8 mouse cellular contexts compared by ENCODE assay signal in genomic region chr12:12176331-12177263, GRCm38 (mm10).
DNase-seq lines count a peak whose midpoint lies in the region; ATAC-seq and TF ChIP-seq lines count a peak whose summit lies in the region.

No protein-coding gene starts in this region.

- no peaks in the 10 kb centered on the region for H3K9me3 ChIP-seq in embryonic facial prominence, embryonic 14.5 days (ENCODE audit: control insufficient read depth, low read length)
- H3K9me3 ChIP-seq in heart, embryonic 12.5 days (replicated peaks), result no peaks in the 10 kb centered on the region
- no peaks in the 10 kb centered on the region for H3K9me3 ChIP-seq in kidney, embryonic 16.5 days (ENCODE audit: low read length)
- H3K9me3 ChIP-seq in liver, embryonic 12.5 days (replicated peaks), result no peaks in the 10 kb centered on the region

- peaks cover 2% of the 10 kb centered on the region; the same call in 1 of the 2 replicates for H3K4me1 ChIP-seq in bone marrow, adult 2 months (ENCODE audit: control insufficient read depth, insufficient read depth, low read length)
- 0 out of 2 replicates have a peak, but pooled peaks cover 4% of the 10 kb centered on the region for H3K4me1 ChIP-seq in embryonic facial prominence, embryonic 14.5 days (ENCODE audit: control insufficient read depth, insufficient read depth, low read length)
- H3K4me1 ChIP-seq in heart, embryonic 12.5 days (replicated peaks), result peaks cover 43% of the 10 kb centered on the region
- 0 out of 2 replicates have a peak, but pooled peaks cover 3% of the 10 kb centered on the region for H3K4me1 ChIP-seq in kidney, embryonic 16.5 days (ENCODE audit: insufficient read depth, low read length)
- H3K4me1 ChIP-seq in liver, embryonic 12.5 days, result 0 out of 2 replicates have a peak, but pooled peaks cover 6% of the 10 kb centered on the region

- peak; percentile 92 for ATAC-seq in embryonic facial prominence, embryonic 14.5 days (ENCODE audit: low read depth)
- no peak for ATAC-seq in heart, embryonic 12.5 days (ENCODE audit: insufficient number of reproducible peaks, low FRiP score)
- ATAC-seq in kidney, embryonic 16.5 days (ENCODE audit: low FRiP score, low TSS enrichment), result peak; percentile 90
- ATAC-seq in liver, embryonic 12.5 days, result peak; percentile 74

- peak overlapping the region; percentile 56 for H3K4me2 ChIP-seq in embryonic facial prominence, embryonic 14.5 days (ENCODE audit: low read depth, low read length)
- H3K4me2 ChIP-seq in heart, embryonic 12.5 days, result peak overlapping the region; percentile 62
- H3K4me2 ChIP-seq in kidney, embryonic 16.5 days (replicated peaks; ENCODE audit: low read depth, low read length), result peak overlapping the region; percentile 49
- peak overlapping the region; percentile 48 for H3K4me2 ChIP-seq in liver, embryonic 12.5 days

- H3K4me3 ChIP-seq in bone marrow, adult 2 months (replicated peaks; ENCODE audit: control insufficient read depth, low read depth, low read length), result peak overlapping the region; percentile 29
- peak overlapping the region; percentile 31 for H3K4me3 ChIP-seq in embryonic facial prominence, embryonic 14.5 days (ENCODE audit: low read depth, low read length)
- peak overlapping the region; percentile 30 for H3K4me3 ChIP-seq in heart, embryonic 12.5 days
- H3K4me3 ChIP-seq in kidney, embryonic 16.5 days (ENCODE audit: low read length), result peak overlapping the region; percentile 35
- peak overlapping the region; percentile 16 for H3K4me3 ChIP-seq in liver, embryonic 12.5 days

- H3K9ac ChIP-seq in embryonic facial prominence, embryonic 14.5 days (ENCODE audit: low read depth, low read length), result peak overlapping the region; percentile 45; the same call in 1 of the 2 replicates
- peak overlapping the region; percentile 44 for H3K9ac ChIP-seq in heart, embryonic 12.5 days
- 0 out of 2 replicates have a peak overlapping the region, but pooled peaks have one; percentile 3 for H3K9ac ChIP-seq in kidney, embryonic 16.5 days (replicated peaks; ENCODE audit: low read length)
- no peak overlapping the region for H3K9ac ChIP-seq in liver, embryonic 12.5 days

- WGBS in bone marrow, adult 2 months, result 7% methylated on average over 13 of the region's 13 CpGs
- 14% methylated on average over 13 of the region's 13 CpGs for WGBS in embryonic facial prominence, embryonic 14.5 days
- whole genome bisulfite sequencing in heart, embryonic 12.5 days, result 8% methylated on average over 13 of the region's 13 CpGs
- WGBS in kidney, embryonic 16.5 days, result 6% methylated on average over 13 of the region's 13 CpGs
- WGBS in liver, embryonic 12.5 days (ENCODE audit: insufficient replicate concordance), result 8% methylated on average over 13 of the region's 13 CpGs

- no peak overlapping the region; the same call in 1 of the 2 replicates for H3K27ac ChIP-seq in bone marrow, adult 2 months (ENCODE audit: control insufficient read depth, insufficient read depth, low read depth, low read length, poor library complexity)
- H3K27ac ChIP-seq in embryonic facial prominence, embryonic 14.5 days (replicated peaks; ENCODE audit: low read depth, low read length), result no peak overlapping the region
- H3K27ac ChIP-seq in heart, embryonic 12.5 days (ENCODE audit: poor library complexity, severe bottlenecking), result no peak overlapping the region
- no peak overlapping the region for H3K27ac ChIP-seq in kidney, embryonic 16.5 days (ENCODE audit: low read length)
- H3K27ac ChIP-seq in liver, embryonic 12.5 days, result no peak overlapping the region

- H3K36me3 ChIP-seq in embryonic facial prominence, embryonic 14.5 days (ENCODE audit: control insufficient read depth, insufficient read depth, low read length), result no peaks in the 10 kb centered on the region
- no peaks in the 10 kb centered on the region for H3K36me3 ChIP-seq in heart, embryonic 12.5 days
- H3K36me3 ChIP-seq in kidney, embryonic 16.5 days (ENCODE audit: insufficient read depth, low read length), result no peaks in the 10 kb centered on the region
- H3K36me3 ChIP-seq in liver, embryonic 12.5 days, result no peaks in the 10 kb centered on the region
- H3K36me3 ChIP-seq in splenic B cell, adult 2 months (ENCODE audit: control insufficient read depth, insufficient read depth, low read length, poor library complexity, severe bottlenecking), result no peaks in the 10 kb centered on the region

- peak; percentile 51 for DNase-seq in A20 (ENCODE audit: low read depth, low spot score)
- DNase-seq in embryonic facial prominence, embryonic 14.5 days (ENCODE audit: low spot score), result peak; percentile 89
- peak; percentile 89 for DNase-seq in naive thymus-derived CD4-positive, alpha-beta T cell, adult 2 months (ENCODE audit: low read depth)
- DNase-seq in splenic B cell, adult 2 months (ENCODE audit: low read depth, low spot score), result peak; percentile 90

- no peak for TF ChIP-seq POLR2A in bone marrow, adult 2 months (IDR thresholded peaks at IDR 0.05; ENCODE audit: borderline replicate concordance, control insufficient read depth, low read depth, low read length)

- no peaks in the 10 kb centered on the region for H3K27me3 ChIP-seq in embryonic facial prominence, embryonic 14.5 days (replicated peaks; ENCODE audit: control insufficient read depth, insufficient read depth, low read length)
- H3K27me3 ChIP-seq in heart, embryonic 12.5 days (replicated peaks), result 0 out of 2 replicates have a peak, but pooled peaks cover 4% of the 10 kb centered on the region
- no peaks in the 10 kb centered on the region for H3K27me3 ChIP-seq in kidney, embryonic 16.5 days (ENCODE audit: insufficient read depth, low read length)
- H3K27me3 ChIP-seq in liver, embryonic 12.5 days (replicated peaks), result no peaks in the 10 kb centered on the region
- H3K27me3 ChIP-seq in splenic B cell, adult 2 months (ENCODE audit: control insufficient read depth, insufficient read depth, low read length, poor library complexity, severe bottlenecking), result no peaks in the 10 kb centered on the region

- TF ChIP-seq CTCF in bone marrow, adult 2 months (IDR thresholded peaks at IDR 0.05; ENCODE audit: control insufficient read depth, insufficient read depth, low read length), result peak; percentile 82
